Mouse (Mus musculus): Measurements from ENCODE around the gene Lrrc58.

Lrrc58 gene

GRCm38 (mm10) chr16:37919000-37919399 is 50.8 kb downstream of the Lrrc58 start:
- DNase-seq (ENCODE audit: extremely low read depth, insufficient read length, low spot score) = no peak

GRCm38 (mm10) chr16:37920842-37921409 is 52.7 kb downstream of the Lrrc58 start:
- no peak for DNase-seq (ENCODE audit: extremely low read depth, insufficient read length, low spot score)

GRCm38 (mm10) chr16:37926087-37926486 is 57.9 kb downstream of the Lrrc58 start:
- DNase-seq (ENCODE audit: extremely low read depth, insufficient read length, low spot score) = no peak

- DNase-seq (ENCODE audit: extremely low read depth, insufficient read length, low spot score) = no peak
These were observed 58.9 kb downstream of the Lrrc58 start for GRCm38 (mm10) chr16:37927117-37927516.

GRCm38 (mm10) chr16:37929006-37929405 is 60.8 kb downstream of the Lrrc58 start:
- no peak for DNase-seq (ENCODE audit: extremely low read depth, insufficient read length, low spot score)

GRCm38 (mm10) chr16:37929626-37930025 is 61.4 kb downstream of the Lrrc58 start:
- no peak for DNase-seq (ENCODE audit: extremely low read depth, insufficient read length, low spot score)

- no peak for DNase-seq (ENCODE audit: extremely low read depth, insufficient read length, low spot score)
These were observed 66.7 kb downstream of the Lrrc58 start for GRCm38 (mm10) chr16:37934932-37935331.

GRCm38 (mm10) chr16:37937276-37937675 is 69.1 kb downstream of the Lrrc58 start:
- DNase-seq (ENCODE audit: extremely low read depth, insufficient read length, low spot score) = no peak

Measured in 3134 (cell line).